Mouse (Mus musculus) erythroblast, embryonic 14.5 days (primary cell): Measurements from ENCODE around the gene Mylk3. TPM values are rescaled to one million over a fixed set of nuclear protein-coding genes. Genes with fewer than 3 reads are reported as not detected.

Experiments
- H3K27me3 ChIP-seq: 2 replicates; pipeline ENCODE4 v1.6.1; 2012; ENCODE audit warnings: inconsistent platforms; ENCODE audit not compliant: control insufficient read depth
- H3K36me3 ChIP-seq: 2 replicates; pipeline ENCODE4 v1.6.1; 2012; ENCODE audit warnings: mild to moderate bottlenecking, inconsistent platforms; ENCODE audit not compliant: control insufficient read depth
- H3K4me1 ChIP-seq: 2 replicates; pipeline ENCODE4 v1.6.1; 2012; ENCODE audit warnings: inconsistent platforms; ENCODE audit not compliant: control insufficient read depth
- H3K4me3 ChIP-seq: replicated peaks from 2 replicates; pipeline ENCODE3; 2012; ENCODE audit warnings: moderate library complexity, mild to moderate bottlenecking, inconsistent platforms
- H3K9me3 ChIP-seq: 2 replicates; pipeline ENCODE4 v1.6.1; 2012; ENCODE audit warnings: low read length, inconsistent platforms, mixed read lengths; ENCODE audit not compliant: control insufficient read depth
- GATA1 ChIP-seq: IDR thresholded peaks from 2 replicates; pipeline ENCODE4 v1.6.1; 2012; ENCODE audit warnings: low read length, inconsistent platforms, mixed read lengths
- TAL1 ChIP-seq: IDR thresholded peaks from 3 replicates; pipeline ENCODE4 v1.6.1; 2012; ENCODE audit warnings: low read length, inconsistent platforms, mixed read lengths
- polyA plus RNA-seq: library from polyadenylated mRNA; stranded (reverse); fragments of >175 nt; gene quantifications from 2 replicates; pipeline ENCODE4 v1.2.3, GENCODE M21; 2012

Gene Mylk3
- polyA plus RNA-seq, 1 experiment, result 8.6 TPM

- peaks cover 81% of the 10 kb centered on the region for H3K36me3 ChIP-seq
- no peaks in the 10 kb centered on the region for H3K27me3 ChIP-seq
- no peaks in the 10 kb centered on the region for H3K9me3 ChIP-seq
- H3K4me3 ChIP-seq, result no peak overlapping the region
- TF ChIP-seq TAL1 (no peak), GATA1 (no peak)
- H3K4me1 ChIP-seq, result peaks cover 57% of the 10 kb centered on the region
Measured at GRCm38 (mm10) chr8:85372465-85372839, 13.7 kb downstream of the Mylk3 start.

GRCm38 (mm10) chr8:85371736-85372464 is 14.2 kb downstream of the Mylk3 start:
- Histone ChIP-seq H3K36me3 (peaks cover 84% of the 10 kb centered on the region), H3K9me3 (no peaks in the 10 kb centered on the region), H3K27me3 (no peaks in the 10 kb centered on the region), H3K4me3 (no peak overlapping the region), H3K4me1 (peaks cover 58% of the 10 kb centered on the region)
- no peak for TF ChIP-seq TAL1
- TF ChIP-seq GATA1, result no peak

- H3K36me3 ChIP-seq, result peaks cover 75% of the 10 kb centered on the region
- no peak for TF ChIP-seq GATA1
- TF ChIP-seq TAL1, result no peak
- peaks cover 54% of the 10 kb centered on the region for H3K4me1 ChIP-seq
- no peaks in the 10 kb centered on the region for H3K27me3 ChIP-seq
- no peak overlapping the region for H3K4me3 ChIP-seq
- no peaks in the 10 kb centered on the region for H3K9me3 ChIP-seq
Measured at GRCm38 (mm10) chr8:85365176-85365575, 21.0 kb downstream of the Mylk3 start.

- H3K4me1 ChIP-seq, result peaks cover 54% of the 10 kb centered on the region
Measured at GRCm38 (mm10) chr8:85364628-85365027, 21.5 kb downstream of the Mylk3 start.

GRCm38 (mm10) chr8:85363406-85363805 is 22.7 kb downstream of the Mylk3 start:
- Histone ChIP-seq H3K4me1 (peaks cover 51% of the 10 kb centered on the region), H3K36me3 (peaks cover 81% of the 10 kb centered on the region), H3K9me3 (no peaks in the 10 kb centered on the region), H3K27me3 (no peaks in the 10 kb centered on the region), H3K4me3 (no peak overlapping the region)
- TF ChIP-seq TAL1, result no peak

More at GRCm38 (mm10) chr8:85364628-85365027, 21.5 kb downstream of the Mylk3 start:
- Histone ChIP-seq H3K27me3 (no peaks in the 10 kb centered on the region), H3K36me3 (peaks cover 79% of the 10 kb centered on the region), H3K9me3 (no peaks in the 10 kb centered on the region), H3K4me3 (no peak overlapping the region)
- TF ChIP-seq TAL1 (no peak), GATA1 (no peak)

GRCm38 (mm10) chr8:85362211-85362610 is 23.9 kb downstream of the Mylk3 start:
- Histone ChIP-seq H3K4me3 (no peak overlapping the region), H3K9me3 (no peaks in the 10 kb centered on the region), H3K4me1 (peaks cover 48% of the 10 kb centered on the region), H3K27me3 (no peaks in the 10 kb centered on the region), H3K36me3 (peaks cover 82% of the 10 kb centered on the region)
- TF ChIP-seq TAL1, result no peak
- no peak for TF ChIP-seq GATA1

GRCm38 (mm10) chr8:85353287-85353686 is 32.9 kb downstream of the Mylk3 start:
- no peaks in the 10 kb centered on the region; the same call in 1 of the 2 replicates for H3K9me3 ChIP-seq
- TF ChIP-seq GATA1, result no peak
- TF ChIP-seq TAL1, result no peak
- H3K4me1 ChIP-seq, result peaks cover 3% of the 10 kb centered on the region; the same call in 1 of the 2 replicates
- no peaks in the 10 kb centered on the region for H3K27me3 ChIP-seq
- no peak overlapping the region for H3K4me3 ChIP-seq
- peaks cover 78% of the 10 kb centered on the region for H3K36me3 ChIP-seq

- peaks cover 36% of the 10 kb centered on the region for H3K4me1 ChIP-seq
- peaks cover 77% of the 10 kb centered on the region for H3K36me3 ChIP-seq
- H3K4me3 ChIP-seq, result no peak overlapping the region
- TF ChIP-seq GATA1 (no peak), TAL1 (no peak)
- H3K9me3 ChIP-seq, result no peaks in the 10 kb centered on the region
- no peaks in the 10 kb centered on the region for H3K27me3 ChIP-seq
Measured at GRCm38 (mm10) chr8:85339871-85340573, 46.1 kb downstream of the Mylk3 start.

- no peak for TF ChIP-seq GATA1
- TF ChIP-seq TAL1, result no peak
- Histone ChIP-seq H3K9me3 (no peaks in the 10 kb centered on the region), H3K4me1 (peaks cover 45% of the 10 kb centered on the region), H3K36me3 (peaks cover 89% of the 10 kb centered on the region), H3K4me3 (no peak overlapping the region), H3K27me3 (no peaks in the 10 kb centered on the region)
Measured at GRCm38 (mm10) chr8:85337681-85338080, 48.5 kb downstream of the Mylk3 start.
